Mouse (Mus musculus): Measurements from ENCODE around the gene Coro6.
A peak's percentile ranks its signal among the peaks of the same experiment; 100 is the strongest.

DNA sequence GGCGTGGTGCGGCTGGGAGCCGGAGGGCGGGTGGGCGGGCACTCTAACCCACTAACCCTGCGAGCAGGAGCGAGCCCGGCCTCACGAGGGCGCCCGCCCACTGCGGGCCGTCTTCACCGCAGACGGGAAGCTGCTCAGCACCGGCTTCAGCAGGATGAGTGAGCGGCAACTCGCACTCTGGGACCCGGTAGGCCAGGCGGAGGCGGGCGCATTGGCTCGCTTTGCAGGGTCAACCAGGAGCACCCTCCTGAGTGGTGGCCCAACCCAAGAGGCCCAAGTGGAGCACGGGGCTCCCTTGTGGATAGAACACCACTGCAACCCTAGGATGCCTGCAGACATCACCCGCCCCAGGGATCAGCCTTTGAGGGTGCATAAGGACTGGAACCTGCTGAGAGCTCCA, 4.9 kb downstream of the Coro6 start:
- TF ChIP-seq POLR2AphosphoS2 (IDR thresholded peaks at IDR 0.05; ENCODE audit: low read length) (no peak), CTCF (IDR thresholded peaks at IDR 0.05 in 2 of 3, conservative IDR thresholded peaks at IDR 0.05 in 1 of 3; ENCODE audit: control insufficient read depth in 1 of 3, insufficient read depth in 1 of 3, low read depth in 2 of 3, low read length in 3 of 3, poor library complexity in 1 of 3, severe bottlenecking in 1 of 3) (peak in 2 of 3 experiments; percentile 64 to 92; a peak in 5 of 6 replicates), POLR2AphosphoS5 (IDR thresholded peaks at IDR 0.05; ENCODE audit: borderline replicate concordance, low read depth, low read length) (no peak), POLR2A (IDR thresholded peaks at IDR 0.05; ENCODE audit: control insufficient read depth in 1 of 2, insufficient read depth in 1 of 2, low read depth in 1 of 2, low read length in 2 of 2, poor library complexity in 1 of 2) (no peak), ZC3H11A (IDR thresholded peaks at IDR 0.05; ENCODE audit: low read depth, low read length) (no peak), EP300 (IDR thresholded peaks at IDR 0.05; ENCODE audit: low read depth in 1 of 2, low read length in 2 of 2) (no peak), USF1 (IDR thresholded peaks at IDR 0.05; ENCODE audit: low read depth, low read length) (no peak), TBP (IDR thresholded peaks at IDR 0.05; ENCODE audit: low read depth, low read length) (no peak), SIN3A (IDR thresholded peaks at IDR 0.05; ENCODE audit: low read length) (no peak)
